Mouse (Mus musculus) cerebellum, adult 11 months (tissue): ENCODE results near the gene Psap.
A peak's percentile ranks its signal among the peaks of the same experiment; 100 is the strongest.
"Not testable (repeated sequence)": the region's sequence is repeated elsewhere in the genome, so short reads cannot be mapped to it uniquely, and the experiment has no call there.

Source experiments
- DNase-seq: peaks from one replicate; pipeline ENCODE4 v3.0.0; 2022

The Psap gene

GRCm38 (mm10) chr10:60277207-60278005, at the start of gene Psap:
Gene Psap, plus strand, starts transcription at chr10:60277627.
- DNase-seq: peak; percentile 96

GRCm38 (mm10) chr10:60227666-60228065, 49.8 kb upstream of the Psap start:
- no peak for DNase-seq

GRCm38 (mm10) chr10:60229113-60229512, 48.3 kb upstream of the Psap start:
- DNase-seq: no peak

GRCm38 (mm10) chr10:60230321-60231088, 46.9 kb upstream of the Psap start:
- DNase-seq: no peak

GRCm38 (mm10) chr10:60234006-60234405, 43.4 kb upstream of the Psap start:
- DNase-seq: no peak

GRCm38 (mm10) chr10:60235876-60236275, 41.6 kb upstream of the Psap start:
- DNase-seq: not testable (repeated sequence)

GRCm38 (mm10) chr10:60237475-60238154, 39.8 kb upstream of the Psap start:
- peak; percentile 43 for DNase-seq

- DNase-seq: no peak
Observed at GRCm38 (mm10) chr10:60240416-60240815, 37.0 kb upstream of the Psap start.

- DNase-seq: no peak
Observed at GRCm38 (mm10) chr10:60243941-60244340, 33.5 kb upstream of the Psap start.

GRCm38 (mm10) chr10:60245041-60245440, 32.4 kb upstream of the Psap start:
- peak; percentile 89 for DNase-seq

- no peak for DNase-seq
Observed at GRCm38 (mm10) chr10:60245635-60246034, 31.8 kb upstream of the Psap start.

- DNase-seq: peak; percentile 31
Observed at GRCm38 (mm10) chr10:60246519-60246918, 30.9 kb upstream of the Psap start.

- not testable (repeated sequence) for DNase-seq
Observed at GRCm38 (mm10) chr10:60248345-60248744, 29.1 kb upstream of the Psap start.

- no peak for DNase-seq
Observed at GRCm38 (mm10) chr10:60250426-60250965, 26.9 kb upstream of the Psap start.

- no peak for DNase-seq
Observed at GRCm38 (mm10) chr10:60252187-60252586, 25.2 kb upstream of the Psap start.

- no peak for DNase-seq
Observed at GRCm38 (mm10) chr10:60252606-60253005, 24.8 kb upstream of the Psap start.

GRCm38 (mm10) chr10:60256088-60256487, 21.3 kb upstream of the Psap start:
- DNase-seq: no peak

- no peak for DNase-seq
Observed at GRCm38 (mm10) chr10:60257261-60257825, 20.1 kb upstream of the Psap start.

GRCm38 (mm10) chr10:60260557-60261294, 16.7 kb upstream of the Psap start:
- DNase-seq: no peak

GRCm38 (mm10) chr10:60261530-60261929, 15.9 kb upstream of the Psap start:
- no peak for DNase-seq

- no peak for DNase-seq
Observed at GRCm38 (mm10) chr10:60262386-60262785, 15.0 kb upstream of the Psap start.

GRCm38 (mm10) chr10:60263351-60263750, 14.1 kb upstream of the Psap start:
- DNase-seq: no peak
